In the genomic region with DNA sequence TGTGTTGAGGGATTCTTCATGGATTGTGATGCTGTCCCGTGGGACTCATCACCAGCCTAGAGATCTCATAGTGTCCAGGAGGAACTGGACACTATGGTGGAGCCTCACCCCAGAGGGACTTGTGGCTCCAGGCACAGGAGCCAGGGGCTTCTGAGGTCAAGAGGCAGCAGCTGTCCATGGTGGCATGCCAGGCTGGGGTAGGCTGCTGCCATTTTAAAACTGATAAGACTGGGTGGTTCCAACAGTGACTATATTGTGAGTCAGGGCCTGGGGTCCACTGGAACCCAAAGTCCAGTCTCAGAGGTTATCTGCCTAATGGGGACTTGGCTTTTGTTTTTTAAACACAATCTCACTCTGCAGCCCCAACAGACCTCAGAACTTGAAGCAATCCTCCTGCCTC, we compare ENCODE assay signal across 28 mouse cellular contexts. TPM values are rescaled to one million over a fixed set of nuclear protein-coding genes. Genes with fewer than 3 reads are reported as not detected.
"Had no signal": no experiment of that assay in that cellular context is flagged by ENCODE, and none has a peak within 500 bp of the region (broad histone marks: within the 10 kb centered on the region; RNA-seq: fewer than 3 reads in every experiment).

No protein-coding gene starts in this region.

- H3K9me3 ChIP-seq: heart, embryonic 10.5 days; heart, embryonic 12.5 days; hindbrain, embryonic 10.5 days; hindbrain, embryonic 12.5 days; intestine, embryonic 15.5 days; limb, embryonic 13.5 days; limb, embryonic 15.5 days; liver, embryonic 12.5 days had no signal

- H3K4me2 ChIP-seq: heart, embryonic 12.5 days; hindbrain, embryonic 12.5 days; hindbrain, embryonic 14.5 days; intestine, embryonic 15.5 days; limb, embryonic 13.5 days; limb, embryonic 15.5 days; liver, embryonic 12.5 days had no signal

- DNase-seq: gastrocnemius, adult 2 months; gastrocnemius, postnatal 10 days; gastrocnemius, postnatal 25 days; heart, postnatal 10 days; heart, postnatal 4 days; kidney, adult 18-20 months; kidney, adult 8-10 months; kidney, postnatal 14 days; kidney, postnatal 36 days; left cerebral cortex, postnatal 4 days had no signal

- ATAC-seq: hindbrain, embryonic 16.5 days; inflammation-experienced regulatory T-cells, adult 6 months; intestine, embryonic 15.5 days; intestine, postnatal 0 days; liver, embryonic 12.5 days had no signal

- H3K9ac ChIP-seq: heart, embryonic 12.5 days; hindbrain, embryonic 12.5 days; hindbrain, embryonic 14.5 days; intestine, embryonic 15.5 days; limb, embryonic 13.5 days; limb, embryonic 15.5 days; liver, embryonic 12.5 days had no signal

- H3K36me3 ChIP-seq: heart, embryonic 10.5 days; heart, embryonic 12.5 days; hindbrain, embryonic 10.5 days; hindbrain, embryonic 12.5 days; intestine, embryonic 15.5 days; limb, embryonic 13.5 days; limb, embryonic 15.5 days; liver, embryonic 12.5 days had no signal

- H3K4me3 ChIP-seq: gastrocnemius, adult 2 months; heart, embryonic 10.5 days; heart, embryonic 12.5 days; hindbrain, embryonic 10.5 days; hindbrain, embryonic 12.5 days; intestine, embryonic 15.5 days; limb, embryonic 13.5 days; limb, embryonic 15.5 days; liver, embryonic 12.5 days had no signal

- H3K27ac ChIP-seq: gastrocnemius, adult 2 months; hindbrain, embryonic 10.5 days; hindbrain, embryonic 12.5 days; hindbrain, embryonic 14.5 days; intestine, embryonic 15.5 days; kidney, postnatal 0 days; limb, embryonic 13.5 days; limb, embryonic 15.5 days; liver, embryonic 12.5 days had no signal

RNA-seq across cellular contexts. Expression of a gene that starts 6.4 kb away (rescaled TPM):
- total RNA-seq: gastrocnemius, adult 2 months; gastrocnemius, postnatal 25 days; gastrocnemius, postnatal 4 days; heart, postnatal 25 days had no signal
- polyA plus RNA-seq: heart, embryonic 10.5 days; heart, embryonic 12.5 days; heart, embryonic 14.5 days; hindbrain, embryonic 10.5 days; hindbrain, embryonic 12.5 days; hindbrain, embryonic 14.5 days; kidney, embryonic 14.5 days; limb, embryonic 11.5 days had no signal
